In the genomic region with DNA sequence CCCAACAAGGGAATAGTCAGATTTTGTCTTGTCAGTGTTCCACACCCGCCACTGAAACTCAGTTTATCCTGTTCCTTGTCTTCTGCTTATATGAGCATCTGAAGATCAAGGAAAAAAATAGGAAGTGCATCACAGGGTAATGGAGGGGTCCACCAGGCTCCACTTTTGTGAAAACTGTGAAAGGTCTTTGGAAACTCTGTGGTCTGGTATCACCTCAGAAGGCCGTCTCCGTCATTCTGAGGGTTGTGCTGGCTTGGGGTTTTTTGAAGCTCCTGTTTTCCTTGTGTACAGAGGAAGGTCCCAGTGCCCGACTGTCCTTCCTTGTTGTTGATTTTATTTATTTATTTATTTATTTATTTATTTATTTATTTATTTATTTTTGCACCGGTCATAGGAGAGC, we compare ENCODE assay signal across 27 mouse cellular contexts. TPM values are rescaled to one million over a fixed set of nuclear protein-coding genes. Genes with fewer than 3 reads are reported as not detected.
DNase-seq lines count a peak whose midpoint lies in the region; ATAC-seq lines count a peak whose summit lies in the region.
"Had no signal": no experiment of that assay in that cellular context is flagged by ENCODE, and none has a peak within 500 bp of the region (broad histone marks: within the 10 kb centered on the region; RNA-seq: fewer than 3 reads in every experiment).

No protein-coding gene starts in this region.

- H3K27me3 ChIP-seq in embryonic facial prominence, embryonic 11.5 days (ENCODE audit: control insufficient read depth, insufficient read depth, low read length) = no peaks in the 10 kb centered on the region
- H3K27me3 ChIP-seq in embryonic facial prominence, embryonic 10.5 days (replicated peaks; ENCODE audit: low read depth, poor library complexity, severe bottlenecking) = no peaks in the 10 kb centered on the region
- H3K27me3 ChIP-seq in midbrain, embryonic 14.5 days (ENCODE audit: control insufficient read depth, insufficient read depth, low read length) = no peaks in the 10 kb centered on the region
- H3K27me3 ChIP-seq in forebrain, embryonic 10.5 days (ENCODE audit: poor library complexity, severe bottlenecking) = no peaks in the 10 kb centered on the region
- H3K27me3 ChIP-seq: CH12.LX; embryonic facial prominence, embryonic 13.5 days; embryonic facial prominence, embryonic 15.5 days; forebrain, embryonic 13.5 days; forebrain, embryonic 15.5 days; Patski had no signal

- no peak for DNase-seq in embryonic facial prominence, embryonic 11.5 days (ENCODE audit: low spot score)
- DNase-seq in embryonic facial prominence, embryonic 10.5 days (ENCODE audit: low spot score) = no peak
- no peak for DNase-seq in midbrain, embryonic 14.5 days
- no peak for DNase-seq in forebrain, embryonic 10.5 days (ENCODE audit: extremely low spot score, low spot score)
- DNase-seq: adrenal gland, adult 8-10 months; adrenal gland, postnatal 14 days; adrenal gland, postnatal 36 days; B cell, adult 2 months; cerebellum, adult 11-12 months; cerebellum, adult 2 months; cerebellum, adult 9-10 months; cerebellum, postnatal 10 days; cerebellum, postnatal 25 days; embryo, embryonic 11 days; forebrain, postnatal 0 days had no signal

- no peak overlapping the region for H3K4me3 ChIP-seq in embryonic facial prominence, embryonic 11.5 days (ENCODE audit: low read depth, low read length)
- no peak overlapping the region for H3K4me3 ChIP-seq in embryonic facial prominence, embryonic 10.5 days
- H3K4me3 ChIP-seq in midbrain, embryonic 14.5 days (replicated peaks; ENCODE audit: low read depth, low read length) = no peak overlapping the region
- H3K4me3 ChIP-seq in forebrain, embryonic 10.5 days = no peak overlapping the region
- H3K4me3 ChIP-seq: embryonic facial prominence, embryonic 13.5 days; embryonic facial prominence, embryonic 15.5 days; erythroblast, embryonic 14.5 days; forebrain, embryonic 13.5 days; forebrain, embryonic 15.5 days had no signal

- no peaks in the 10 kb centered on the region for H3K9me3 ChIP-seq in embryonic facial prominence, embryonic 11.5 days (replicated peaks; ENCODE audit: control insufficient read depth, low read length)
- H3K9me3 ChIP-seq in embryonic facial prominence, embryonic 10.5 days = no peaks in the 10 kb centered on the region
- H3K9me3 ChIP-seq in midbrain, embryonic 14.5 days (ENCODE audit: control insufficient read depth, low read length) = no peaks in the 10 kb centered on the region
- no peaks in the 10 kb centered on the region for H3K9me3 ChIP-seq in forebrain, embryonic 10.5 days
- H3K9me3 ChIP-seq: embryonic facial prominence, embryonic 13.5 days; embryonic facial prominence, embryonic 15.5 days; forebrain, embryonic 13.5 days; forebrain, embryonic 15.5 days; G1E had no signal

- H3K9ac ChIP-seq in embryonic facial prominence, embryonic 11.5 days (replicated peaks; ENCODE audit: low read length) = no peak overlapping the region
- H3K9ac ChIP-seq in midbrain, embryonic 14.5 days (replicated peaks; ENCODE audit: low read length) = no peak overlapping the region
- H3K9ac ChIP-seq: embryonic facial prominence, embryonic 13.5 days; embryonic facial prominence, embryonic 15.5 days; forebrain, embryonic 13.5 days; forebrain, embryonic 15.5 days; forebrain, postnatal 0 days had no signal

- H3K27ac ChIP-seq in embryonic facial prominence, embryonic 11.5 days (replicated peaks; ENCODE audit: low read depth, low read length) = no peak overlapping the region
- H3K27ac ChIP-seq in embryonic facial prominence, embryonic 10.5 days (replicated peaks) = no peak overlapping the region
- no peak overlapping the region for H3K27ac ChIP-seq in midbrain, embryonic 14.5 days (replicated peaks; ENCODE audit: low read depth, low read length)
- H3K27ac ChIP-seq in forebrain, embryonic 10.5 days = no peak overlapping the region
- H3K27ac ChIP-seq: embryonic facial prominence, embryonic 13.5 days; embryonic facial prominence, embryonic 15.5 days; forebrain, embryonic 13.5 days; forebrain, embryonic 15.5 days had no signal

- 86% methylated on average over 5 of the region's 5 CpGs for WGBS in embryonic facial prominence, embryonic 11.5 days
- 88% methylated on average over 5 of the region's 5 CpGs for WGBS in embryonic facial prominence, embryonic 10.5 days
- WGBS in midbrain, embryonic 14.5 days = 96% methylated on average over 5 of the region's 5 CpGs
- 88% methylated on average over 5 of the region's 5 CpGs for WGBS in forebrain, embryonic 10.5 days

- 0 out of 2 replicates have a peak, but pooled peaks have one; percentile 39 for ATAC-seq in embryonic facial prominence, embryonic 11.5 days (replicated peaks; ENCODE audit: insufficient number of reproducible peaks, low FRiP score, low TSS enrichment, low read depth)
- ATAC-seq in common myeloid progenitor, adult 5-6 weeks (replicated peaks; ENCODE audit: low read depth, poor library complexity, severe bottlenecking) = peak; percentile 20; the same call in 1 of the 2 replicates
- peak; percentile 28; the same call in 1 of the 2 replicates for ATAC-seq in megakaryocyte, adult 5-6 weeks (ENCODE audit: poor library complexity, severe bottlenecking)
- ATAC-seq in midbrain, embryonic 14.5 days (ENCODE audit: low FRiP score, low TSS enrichment) = no peak
- ATAC-seq: activated CD4-positive, CD25-positive, alpha-beta regulatory T cell, adult 4 months; CD4-positive, CD25-positive, alpha-beta regulatory T cell, adult 4 months; forebrain, embryonic 13.5 days; forebrain, embryonic 15.5 days; forebrain, postnatal 0 days; Patski had no signal

- H3K4me1 ChIP-seq in embryonic facial prominence, embryonic 11.5 days (ENCODE audit: control insufficient read depth, insufficient read depth, low read length) = no peaks in the 10 kb centered on the region
- H3K4me1 ChIP-seq in embryonic facial prominence, embryonic 10.5 days = no peaks in the 10 kb centered on the region; the same call in 1 of the 2 replicates
- no peaks in the 10 kb centered on the region for H3K4me1 ChIP-seq in midbrain, embryonic 14.5 days (ENCODE audit: control insufficient read depth, insufficient read depth, low read length)
- no peaks in the 10 kb centered on the region for H3K4me1 ChIP-seq in forebrain, embryonic 10.5 days
- H3K4me1 ChIP-seq: embryonic facial prominence, embryonic 13.5 days; embryonic facial prominence, embryonic 15.5 days; forebrain, embryonic 13.5 days; forebrain, embryonic 15.5 days had no signal

- no peak overlapping the region for H3K4me2 ChIP-seq in embryonic facial prominence, embryonic 11.5 days (ENCODE audit: low read depth, low read length)
- no peak overlapping the region for H3K4me2 ChIP-seq in midbrain, embryonic 14.5 days (ENCODE audit: low read length)
- H3K4me2 ChIP-seq: embryonic facial prominence, embryonic 13.5 days; embryonic facial prominence, embryonic 15.5 days; forebrain, embryonic 13.5 days; forebrain, embryonic 15.5 days had no signal

- H3K36me3 ChIP-seq in embryonic facial prominence, embryonic 11.5 days (replicated peaks; ENCODE audit: control insufficient read depth, insufficient read depth, low read depth, low read length) = no peaks in the 10 kb centered on the region
- H3K36me3 ChIP-seq in embryonic facial prominence, embryonic 10.5 days (replicated peaks) = no peaks in the 10 kb centered on the region
- H3K36me3 ChIP-seq in midbrain, embryonic 14.5 days (ENCODE audit: control insufficient read depth, insufficient read depth, low read length) = no peaks in the 10 kb centered on the region
- H3K36me3 ChIP-seq in forebrain, embryonic 10.5 days (replicated peaks) = no peaks in the 10 kb centered on the region; the same call in 1 of the 2 replicates
- H3K36me3 ChIP-seq: embryonic facial prominence, embryonic 13.5 days; embryonic facial prominence, embryonic 15.5 days; forebrain, embryonic 15.5 days; G1E had no signal

RNA-seq across cellular contexts. Expression of a gene that starts 20.9 kb away (rescaled TPM):
- polyA plus RNA-seq in embryonic facial prominence, embryonic 11.5 days (2014; fragmentation: Nextera tagmentation; extraction: Ambion mirVana) = 0.77 and 1.1 TPM in 2 replicates
- polyA plus RNA-seq in embryonic facial prominence, embryonic 10.5 days (2016; fragmentation: Nextera tagmentation; extraction: Ambion mirVana) = 1.5 and 2.2 TPM in 2 replicates
- 8.5 and 9.4 TPM in 2 replicates for total RNA-seq in common myeloid progenitor, adult 5-6 weeks (2017)
- 0.36 and 1.6 TPM in 2 replicates for total RNA-seq in megakaryocyte, adult 5-6 weeks (2015)
- 0.73 and 0.77 TPM in 2 replicates for total RNA-seq in megakaryocyte, adult 5-6 weeks (2017)
- 5.9 and 9.3 TPM in 2 replicates for polyA plus RNA-seq in midbrain, embryonic 14.5 days (2014; fragmentation: Nextera tagmentation; extraction: Ambion mirVana)
- polyA plus RNA-seq in forebrain, embryonic 10.5 days (2016; fragmentation: Nextera tagmentation; extraction: Ambion mirVana) = 2.7 and 2.8 TPM in 2 replicates
- polyA plus RNA-seq: erythroblast, embryonic 14.5 days; G1E had no signal
